Mouse (Mus musculus) liver, embryonic 16.5 days (tissue): ENCODE data around the gene Adgrf5. TPM values are rescaled to one million over a fixed set of nuclear protein-coding genes. Genes with fewer than 3 reads are reported as not detected.

Experiments
- ATAC-seq: fragments of 200-750 bp; cut with Nextera tagmentation; 2 replicates; pipeline ENCODE4 v1.8.0; 2017; ENCODE audit warnings: low read depth, mild to moderate bottlenecking, moderate number of reproducible peaks, moderate library complexity
- H3K27ac ChIP-seq: fragments of 300-500 bp; sonication (generic); 2 replicates; pipeline ENCODE4 v1.5.1; 2014; ENCODE audit warnings: mild to moderate bottlenecking, low read length
- H3K27me3 ChIP-seq: fragments of 300-500 bp; sonication (generic); 2 replicates; pipeline ENCODE4 v1.6.1; 2014; ENCODE audit warnings: low read depth, low read length, mixed read lengths; ENCODE audit not compliant: control insufficient read depth, insufficient read depth
- H3K36me3 ChIP-seq: fragments of 300-500 bp; sonication (generic); 2 replicates; pipeline ENCODE4 v1.6.1; 2014; ENCODE audit warnings: mild to moderate bottlenecking; ENCODE audit not compliant: control insufficient read depth, insufficient read depth
- H3K4me1 ChIP-seq: fragments of 300-500 bp; sonication (generic); 2 replicates; pipeline ENCODE4 v1.6.1; 2014; ENCODE audit warnings: low read depth, low read length, mixed read lengths; ENCODE audit not compliant: control insufficient read depth
- H3K4me2 ChIP-seq: fragments of 300-500 bp; sonication (generic); 2 replicates; pipeline ENCODE4 v1.6.1; 2014; ENCODE audit warnings: low read depth, low read length, mixed read lengths
- H3K4me3 ChIP-seq: fragments of 300-500 bp; sonication (generic); 2 replicates; pipeline ENCODE4 v1.5.1; 2014; ENCODE audit warnings: low read depth, mild to moderate bottlenecking, low read length
- H3K9ac ChIP-seq: fragments of 300-500 bp; sonication (generic); 2 replicates; pipeline ENCODE4 v1.6.1; 2014; ENCODE audit warnings: low read depth, low read length
- H3K9me3 ChIP-seq: fragments of 300-500 bp; sonication (generic); replicated peaks from 2 replicates; pipeline ENCODE4 v1.6.1; 2016; ENCODE audit warnings: low read length; ENCODE audit not compliant: control insufficient read depth
- WGBS: fragments of 180-500 bp; shearing (Covaris S2); extraction: QIAGEN DNeasy Blood & Tissue Kit; methylation state at CpG from one replicate; pipeline ENCODE4 v1.1.7; 2014; ENCODE audit not compliant: insufficient replicate concordance; 5-methylcytosine and 5-hydroxymethylcytosine counted together
- polyA plus RNA-seq: library from polyadenylated mRNA; unstranded; fragments of >200 nt; fragmentation: Nextera tagmentation; extraction: Ambion mirVana; gene quantifications from 2 replicates; pipeline ENCODE4 v1.2.1, GENCODE M21; 2015

Adgrf5 gene
- 3.7 and 3.8 TPM in 2 replicates for polyA plus RNA-seq

DNA sequence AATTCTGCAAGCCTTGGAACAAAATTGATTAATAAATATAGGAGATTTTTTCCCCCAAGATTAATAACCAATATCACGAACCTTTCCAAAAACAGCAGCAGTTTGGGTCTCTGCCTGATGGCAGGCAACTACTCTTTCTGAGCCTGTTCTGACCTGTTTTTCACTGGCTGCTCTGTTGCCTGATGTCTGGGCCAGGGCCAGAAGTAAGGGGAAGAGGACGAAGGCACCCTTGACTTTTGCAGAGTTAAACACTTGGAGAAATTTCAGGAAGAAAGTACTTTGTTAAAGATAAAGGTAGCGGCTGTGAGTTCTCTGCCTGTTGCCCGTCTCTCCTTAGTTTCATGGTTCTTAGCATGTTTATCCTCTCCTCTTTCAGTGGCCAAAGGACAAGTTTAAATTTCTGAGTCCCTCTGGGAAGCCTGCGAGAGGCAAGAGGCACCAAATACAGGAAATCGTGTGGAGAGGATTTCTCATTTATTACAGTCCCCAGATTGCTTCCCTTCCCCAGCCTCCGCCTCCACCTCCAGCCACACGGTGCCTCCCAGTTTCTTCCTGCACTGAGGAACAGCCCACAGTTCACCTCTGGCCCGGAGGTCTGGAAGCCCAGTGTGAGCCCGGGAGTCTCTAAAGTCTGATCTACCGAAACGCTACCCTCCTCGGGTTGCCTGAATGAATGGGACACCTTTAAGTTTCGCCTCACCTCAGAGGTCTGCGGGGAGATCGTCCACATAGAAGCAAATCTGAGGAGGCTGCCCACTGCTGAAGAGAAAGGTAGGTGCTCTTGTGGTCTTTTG is at the start of gene Adgrf5:
TSS of gene Adgrf5 (plus strand) at position 626 of the 794 bp plus-strand sequence.
- Histone ChIP-seq H3K4me1 (no peaks in the 10 kb centered on the region), H3K27me3 (peaks cover 22% of the 10 kb centered on the region), H3K9me3 (no peaks in the 10 kb centered on the region), H3K36me3 (no peaks in the 10 kb centered on the region), H3K9ac (no peak within 1 kb of the TSS), H3K27ac (no peak within 1 kb of the TSS), H3K4me3 (peak within 1 kb of the TSS; percentile 25; the same call in 1 of the 2 replicates), H3K4me2 (peak within 1 kb of the TSS; percentile 22)
- WGBS, result 13% methylated on average over 16 of the region's 16 CpGs
- ATAC-seq, result 0 out of 2 replicates have a peak, but pooled peaks have one; percentile 30

DNA sequence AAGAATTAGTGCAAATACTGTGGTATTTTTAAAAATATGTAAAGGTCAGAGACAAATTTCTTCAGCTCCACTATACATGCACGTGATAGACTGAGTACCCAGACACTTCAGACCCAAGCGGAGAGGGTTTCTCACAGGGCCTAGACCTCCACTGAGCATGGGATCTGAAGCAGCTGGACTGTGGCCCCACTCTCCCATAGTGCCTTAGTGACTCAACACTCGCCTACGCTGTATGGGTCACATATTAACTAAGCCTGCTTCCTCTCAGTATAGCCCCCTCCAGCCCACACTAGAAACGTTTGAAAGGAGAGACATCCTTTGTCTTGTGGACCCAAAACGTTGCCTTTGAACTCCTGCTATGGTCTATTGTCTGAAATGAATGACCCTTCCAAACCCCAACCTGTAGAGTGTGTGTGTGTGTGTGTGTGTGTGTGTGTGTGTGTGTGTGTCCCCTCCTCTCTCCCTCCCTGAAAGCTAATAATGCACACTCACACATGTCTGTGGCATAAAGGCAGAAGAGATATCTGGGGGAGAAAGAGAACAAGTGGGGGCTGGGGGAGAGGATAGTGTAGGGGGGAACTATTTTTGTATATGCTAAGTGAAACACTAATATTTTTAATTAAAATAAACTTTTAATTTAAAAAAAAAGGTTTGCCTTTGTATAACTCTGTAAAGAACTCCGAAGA is 34.1 kb upstream of the Adgrf5 start:
- Histone ChIP-seq H3K36me3 (no peaks in the 10 kb centered on the region), H3K9ac (peak overlapping the region; percentile 58), H3K27ac (peak overlapping the region; percentile 93), H3K4me3 (no peak overlapping the region; the same call in 1 of the 2 replicates), H3K27me3 (no peaks in the 10 kb centered on the region), H3K4me1 (peaks cover 55% of the 10 kb centered on the region), H3K4me2 (peak overlapping the region; percentile 60), H3K9me3 (no peaks in the 10 kb centered on the region)
- peak; percentile 45 for ATAC-seq
- 40% methylated on average over 7 of the region's 7 CpGs for WGBS

DNA sequence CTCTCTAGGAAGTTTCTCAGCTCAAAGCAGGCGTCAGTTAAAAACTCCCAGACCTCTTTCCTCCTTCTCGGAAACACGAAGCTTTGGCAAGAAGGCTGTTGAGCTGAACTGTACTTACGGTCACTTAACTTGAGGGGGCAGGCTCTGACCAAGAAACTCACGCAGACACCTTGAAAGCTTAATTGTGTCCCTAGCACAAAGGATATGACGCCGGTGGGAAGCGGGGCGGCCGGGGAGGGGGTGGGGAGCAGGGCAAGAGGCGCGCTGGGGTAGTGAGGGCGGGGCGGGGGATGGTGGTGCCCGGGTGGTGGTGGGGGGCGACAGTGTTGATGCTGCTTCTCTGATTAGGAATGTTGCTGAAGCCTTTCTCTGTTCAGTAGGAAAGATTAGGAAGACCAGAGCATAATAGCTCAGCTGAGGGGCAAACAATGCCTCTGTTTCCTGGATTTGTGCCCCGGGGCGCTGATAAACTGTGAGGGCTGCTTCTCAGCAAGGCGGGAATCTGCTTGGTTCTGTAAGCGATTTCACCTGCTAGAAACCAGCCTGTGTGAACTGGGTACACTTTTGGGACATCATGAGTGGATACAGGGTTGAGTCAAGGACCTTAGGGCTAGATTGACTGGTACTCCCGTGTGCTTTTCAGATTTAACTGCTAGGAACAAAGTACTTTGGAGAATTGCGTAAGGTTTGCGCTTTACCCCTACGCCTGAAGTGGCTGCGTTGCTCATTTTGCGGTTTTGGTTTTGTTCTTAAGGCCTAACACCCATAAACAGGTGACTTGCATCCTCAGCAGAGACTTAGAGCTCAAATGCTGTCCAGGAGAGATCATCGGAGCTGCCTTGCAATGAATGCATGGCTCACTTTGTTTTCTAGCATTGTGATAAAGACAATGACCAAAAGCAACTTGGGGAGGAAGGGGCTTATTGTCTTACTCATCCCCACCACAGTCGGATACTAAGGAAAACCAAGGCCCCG is 33.2 kb upstream of the Adgrf5 start:
- Histone ChIP-seq H3K4me1 (peaks cover 55% of the 10 kb centered on the region), H3K9me3 (no peaks in the 10 kb centered on the region), H3K36me3 (no peaks in the 10 kb centered on the region), H3K27ac (peak overlapping the region; percentile 93), H3K27me3 (no peaks in the 10 kb centered on the region), H3K4me3 (peak overlapping the region; percentile 32), H3K9ac (peak overlapping the region; percentile 58), H3K4me2 (peak overlapping the region; percentile 60)
- 5% methylated on average over 28 of the region's 29 CpGs for WGBS
- peak; percentile 21 for ATAC-seq

DNA sequence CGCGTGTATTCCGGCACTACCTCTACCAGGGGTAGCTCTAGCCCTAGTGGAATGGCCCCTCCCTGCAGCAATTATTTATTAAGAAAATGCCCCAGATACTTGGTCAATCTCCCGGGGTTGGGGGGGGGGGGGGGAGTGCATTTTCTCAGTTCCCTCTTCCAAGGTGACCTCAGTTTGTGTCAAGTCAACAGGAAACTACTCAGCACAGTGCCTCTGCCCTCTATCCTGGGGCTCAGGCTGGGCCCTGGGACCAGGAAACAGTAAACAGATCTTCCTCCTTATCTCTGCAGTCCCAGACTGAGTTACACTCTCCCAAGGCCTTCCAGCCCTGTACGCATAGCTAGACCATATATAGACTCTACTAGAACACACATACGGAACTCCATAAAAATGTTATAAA is 32.4 kb upstream of the Adgrf5 start:
- H3K9me3 ChIP-seq, result no peaks in the 10 kb centered on the region
- no peaks in the 10 kb centered on the region for H3K27me3 ChIP-seq
- no peak overlapping the region for H3K9ac ChIP-seq
- no peaks in the 10 kb centered on the region for H3K36me3 ChIP-seq
- peak overlapping the region; percentile 93 for H3K27ac ChIP-seq
- ATAC-seq, result peak; percentile 81
- 26% methylated on average over 5 of the region's 6 CpGs for whole genome bisulfite sequencing
- H3K4me1 ChIP-seq, result peaks cover 60% of the 10 kb centered on the region
- peak overlapping the region; percentile 60 for H3K4me2 ChIP-seq
- no peak overlapping the region for H3K4me3 ChIP-seq

DNA sequence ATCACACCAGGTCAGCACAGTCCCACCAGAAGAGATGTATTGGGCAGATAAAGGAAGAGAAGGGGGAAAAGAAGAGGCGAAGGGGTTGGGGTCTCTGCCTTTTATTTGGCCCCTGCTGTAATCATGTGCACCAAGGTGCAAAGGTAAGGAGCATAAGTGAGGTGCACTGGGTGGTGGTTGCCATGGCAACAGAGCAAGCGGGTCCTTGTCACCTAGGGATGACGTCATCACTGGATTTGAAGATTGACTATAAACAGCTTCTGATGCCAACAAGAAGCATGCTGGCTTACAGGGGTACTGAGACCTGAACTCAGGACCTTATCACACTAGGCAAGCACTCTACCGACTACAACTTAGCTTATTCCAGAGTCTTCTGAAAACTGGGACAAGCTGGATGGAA is 31.0 kb upstream of the Adgrf5 start:
- Histone ChIP-seq H3K9ac (0 out of 2 replicates have a peak overlapping the region, but pooled peaks have one; percentile 18), H3K27ac (peak overlapping the region; percentile 93), H3K4me3 (no peak overlapping the region), H3K36me3 (no peaks in the 10 kb centered on the region), H3K4me2 (peak overlapping the region; percentile 28), H3K9me3 (no peaks in the 10 kb centered on the region), H3K4me1 (peaks cover 63% of the 10 kb centered on the region), H3K27me3 (no peaks in the 10 kb centered on the region)
- 37% methylated on average over 4 of the region's 4 CpGs for WGBS
- no peak for ATAC-seq

DNA sequence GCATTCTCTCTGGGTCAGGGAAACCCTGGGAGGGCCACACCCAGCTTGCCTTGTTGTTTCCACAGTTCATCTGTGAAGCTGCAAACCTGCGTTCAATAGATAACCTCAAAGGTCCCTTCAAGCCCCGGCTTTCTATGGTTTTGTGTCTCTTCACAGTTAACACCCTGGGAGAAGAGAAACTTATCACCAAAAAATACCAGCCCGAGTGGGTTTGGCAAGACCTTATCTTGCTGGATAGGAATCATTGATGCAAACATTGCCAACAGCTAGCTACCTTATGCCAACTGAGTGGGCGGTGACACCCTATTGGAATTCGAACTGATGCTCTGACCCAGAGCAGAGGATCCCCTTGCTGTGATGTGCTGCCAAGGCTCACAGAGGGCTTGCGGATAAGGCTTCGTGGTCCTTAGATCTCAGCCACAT is 30.5 kb upstream of the Adgrf5 start:
- H3K27ac ChIP-seq, result peak overlapping the region; percentile 93
- peak overlapping the region; percentile 49 for H3K9ac ChIP-seq
- H3K9me3 ChIP-seq, result no peaks in the 10 kb centered on the region
- WGBS, result 17% methylated on average over 7 of the region's 7 CpGs
- peaks cover 64% of the 10 kb centered on the region for H3K4me1 ChIP-seq
- peak overlapping the region; percentile 28 for H3K4me2 ChIP-seq
- no peaks in the 10 kb centered on the region for H3K36me3 ChIP-seq
- no peak overlapping the region for H3K4me3 ChIP-seq
- H3K27me3 ChIP-seq, result no peaks in the 10 kb centered on the region
- peak; percentile 78 for ATAC-seq

DNA sequence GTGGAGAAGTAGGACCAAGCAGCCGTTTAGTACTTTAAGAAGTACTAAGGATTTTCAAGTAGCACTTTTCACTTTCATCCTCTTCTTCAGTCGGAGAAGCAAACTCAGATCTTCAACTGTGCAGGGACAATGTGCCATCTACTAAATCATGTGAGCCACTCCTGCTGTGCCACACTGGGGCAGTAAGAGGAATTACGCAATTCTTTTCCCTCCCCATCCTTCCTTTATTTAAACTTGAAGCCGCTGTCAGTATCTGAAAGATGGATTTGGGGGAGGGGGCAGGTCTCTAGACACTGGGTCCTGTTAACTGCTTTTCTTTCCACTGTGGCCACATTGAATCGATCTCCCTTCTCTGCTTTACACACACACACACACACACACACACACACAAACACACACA is 27.6 kb upstream of the Adgrf5 start:
- ATAC-seq, result no peak
- Histone ChIP-seq H3K9ac (no peak overlapping the region), H3K27ac (0 out of 2 replicates have a peak overlapping the region, but pooled peaks have one; percentile 23), H3K4me1 (peaks cover 43% of the 10 kb centered on the region), H3K36me3 (no peaks in the 10 kb centered on the region), H3K9me3 (no peaks in the 10 kb centered on the region), H3K4me3 (no peak overlapping the region), H3K27me3 (no peaks in the 10 kb centered on the region), H3K4me2 (no peak overlapping the region)
- 34% methylated on average over 5 of the region's 5 CpGs for WGBS

DNA sequence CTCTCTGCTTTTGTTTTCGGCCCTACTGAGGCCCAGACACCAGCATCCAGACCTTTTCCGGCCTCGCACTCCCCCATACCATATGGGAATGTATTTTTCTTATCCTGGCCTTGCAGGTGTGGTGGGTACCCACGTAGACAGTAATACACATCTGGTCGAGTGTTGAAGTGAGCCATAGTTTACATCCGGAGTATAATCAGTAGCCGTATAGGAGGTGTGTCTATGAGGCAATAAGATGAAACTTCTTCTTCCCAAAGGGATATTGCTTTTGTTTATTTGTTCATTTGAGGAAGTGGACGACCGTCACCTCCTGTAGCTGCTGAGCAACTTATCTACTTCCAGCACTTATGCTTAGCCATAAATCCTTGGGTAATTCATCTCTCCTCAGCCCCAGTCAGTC is 26.2 kb upstream of the Adgrf5 start:
- Histone ChIP-seq H3K9me3 (no peaks in the 10 kb centered on the region), H3K4me3 (no peak overlapping the region), H3K4me1 (peaks cover 29% of the 10 kb centered on the region), H3K27me3 (no peaks in the 10 kb centered on the region), H3K9ac (no peak overlapping the region), H3K4me2 (no peak overlapping the region), H3K36me3 (no peaks in the 10 kb centered on the region), H3K27ac (no peak overlapping the region)
- ATAC-seq, result no peak
- 22% methylated on average over 9 of the region's 9 CpGs for WGBS
